Mouse (Mus musculus) kidney, postnatal 0 days (tissue): ENCODE data around the gene Gm3448. TPM values are rescaled to one million over a fixed set of nuclear protein-coding genes. Genes with fewer than 3 reads are reported as not detected.
"Not testable (repeated sequence)": the region's sequence is repeated elsewhere in the genome, so short reads cannot be mapped to it uniquely, and the experiment has no call there.

Source experiments
- ATAC-seq: fragments of 200-750 bp; cut with Nextera tagmentation; replicated peaks from 2 replicates; pipeline ENCODE4 v1.8.0; 2017; ENCODE audit warnings: low read depth, moderate number of reproducible peaks, moderate TSS enrichment, moderate library complexity; ENCODE audit not compliant: low FRiP score
- DNase-seq: peaks from one replicate; pipeline ENCODE4 v3.0.0-alpha.2; 2016; ENCODE audit warnings: low spot score
- H3K27ac ChIP-seq: fragments of 300-500 bp; sonication (generic); 2 replicates; pipeline ENCODE4 v1.5.1; 2014; ENCODE audit warnings: mild to moderate bottlenecking
- H3K27me3 ChIP-seq: fragments of 300-500 bp; sonication (generic); 2 replicates; pipeline ENCODE4 v1.6.1; 2014; ENCODE audit warnings: low read length, mixed read lengths; ENCODE audit not compliant: insufficient read depth
- H3K36me3 ChIP-seq: fragments of 300-500 bp; sonication (generic); 2 replicates; pipeline ENCODE4 v1.6.1; 2014; ENCODE audit warnings: low read length, mixed read lengths; ENCODE audit not compliant: insufficient read depth
- H3K4me1 ChIP-seq: fragments of 300-500 bp; sonication (generic); replicated peaks from 2 replicates; pipeline ENCODE4 v1.6.1; 2014; ENCODE audit warnings: antibody characterized with exemption, low read length, mixed read lengths; ENCODE audit not compliant: insufficient read depth
- H3K4me2 ChIP-seq: fragments of 300-500 bp; sonication (generic); 2 replicates; pipeline ENCODE4 v1.6.1; 2014; ENCODE audit warnings: mild to moderate bottlenecking, low read length, moderate library complexity, mixed read lengths
- H3K4me3 ChIP-seq: fragments of 300-500 bp; sonication (generic); replicated peaks from 2 replicates; pipeline ENCODE4 v1.5.1; 2014; ENCODE audit warnings: low read depth, low read length
- H3K9ac ChIP-seq: fragments of 300-500 bp; sonication (generic); 2 replicates; pipeline ENCODE4 v1.6.1; 2014; ENCODE audit warnings: low read depth, low read length
- H3K9me3 ChIP-seq: fragments of 300-500 bp; sonication (generic); replicated peaks from 2 replicates; pipeline ENCODE4 v1.6.1; 2016; ENCODE audit warnings: low read length, inconsistent platforms, mixed read lengths
- CTCF ChIP-seq: IDR thresholded peaks from 2 replicates; pipeline ENCODE4 v1.5.1; 2016; ENCODE audit warnings: antibody characterized with exemption, low read depth, mild to moderate bottlenecking, moderate library complexity
- WGBS: fragments of 180-500 bp; shearing (Covaris S2); extraction: QIAGEN DNeasy Blood & Tissue Kit; methylation state at CpG from one replicate; pipeline ENCODE4 v1.1.7; 2014; 5-methylcytosine and 5-hydroxymethylcytosine counted together
- polyA plus RNA-seq: library from polyadenylated mRNA; unstranded; fragments of >200 nt; fragmentation: Nextera tagmentation; extraction: Ambion mirVana; gene quantifications from 2 replicates; pipeline ENCODE4 v1.2.1, GENCODE M21; 2015

Gm3448 gene
- polyA plus RNA-seq, 1 experiment from 2014 or later = 4.0 TPM

DNA sequence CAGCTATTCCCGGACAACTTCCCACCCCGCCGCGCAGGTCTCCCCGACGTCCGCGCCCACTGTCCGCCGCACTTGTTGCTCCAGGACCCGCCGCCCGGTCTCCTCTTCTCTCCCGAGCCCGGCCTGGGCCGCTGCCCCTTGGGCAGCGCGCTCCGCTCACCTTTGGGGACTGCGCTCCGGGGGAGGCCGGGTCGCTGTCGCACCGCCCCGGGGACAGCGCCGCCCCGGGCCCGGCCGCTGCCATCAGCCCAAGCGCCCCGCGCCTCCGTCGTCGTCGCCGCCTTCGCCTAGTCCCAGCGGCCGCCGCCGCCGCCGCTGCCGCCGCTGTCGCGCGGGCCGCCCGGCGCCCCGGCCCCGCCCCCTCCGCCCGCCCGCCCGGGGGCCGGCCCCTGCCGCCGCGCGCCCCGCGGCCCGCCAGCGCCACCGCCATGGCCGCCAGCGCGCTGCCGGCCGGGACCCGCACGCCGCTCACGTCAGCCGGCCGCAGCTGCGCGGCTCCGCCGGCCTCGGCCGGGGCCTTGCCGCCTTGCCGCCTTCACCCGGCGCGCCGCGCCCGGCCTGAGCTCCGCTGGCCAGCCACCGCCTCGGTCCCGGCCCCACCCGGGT, 80.3 kb downstream of the Gm3448 start, which contains the start of gene Phf10:
Phf10 (minus strand) TSS at position 323 of the 606 bp plus-strand sequence.
- peak within 1 kb of the TSS; percentile 84 for H3K9ac ChIP-seq
- peak; percentile 77 for ATAC-seq
- peak within 1 kb of the TSS; percentile 84 for H3K27ac ChIP-seq

DNA sequence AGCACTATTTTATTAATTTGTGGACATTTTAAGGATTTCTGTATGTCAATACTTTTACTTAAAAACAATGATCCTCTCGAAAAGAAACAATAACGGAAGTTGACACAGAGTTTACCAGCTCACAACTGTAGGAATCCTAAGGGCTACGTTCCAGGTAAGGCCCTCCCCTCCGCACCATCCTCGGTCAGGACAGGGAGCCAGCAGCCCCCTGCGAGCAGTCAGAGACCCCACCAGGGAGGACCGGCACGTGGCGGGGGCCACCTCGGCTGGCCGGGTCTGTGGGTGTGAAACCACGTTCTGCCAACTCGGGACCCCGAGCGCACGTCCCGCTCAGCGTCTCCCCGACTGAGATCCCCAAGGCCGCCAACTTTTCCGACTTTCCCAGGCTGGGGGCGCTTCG, 80.8 kb downstream of the Gm3448 start:
- 0% methylated on average over 19 of the region's 23 CpGs for WGBS
- H3K36me3 ChIP-seq = 0 out of 2 replicates have a peak, but pooled peaks cover 2% of the 10 kb centered on the region
- H3K4me1 ChIP-seq = 0 out of 2 replicates have a peak, but pooled peaks cover 2% of the 10 kb centered on the region
- ATAC-seq (peak; percentile 14; the same call in 1 of the 2 replicates), DNase-seq (no peak)
- peak overlapping the region; percentile 84; the same call in 1 of the 2 replicates for H3K27ac ChIP-seq
- peak overlapping the region; percentile 84 for H3K9ac ChIP-seq
- TF ChIP-seq CTCF = no peak
- peak overlapping the region; percentile 61 for H3K4me3 ChIP-seq
- peak overlapping the region; percentile 98 for H3K4me2 ChIP-seq
- no peaks in the 10 kb centered on the region for H3K9me3 ChIP-seq
- no peaks in the 10 kb centered on the region for H3K27me3 ChIP-seq

More for the DNA sequence above, 80.3 kb downstream of the Gm3448 start, which contains the start of gene Phf10:
- Histone ChIP-seq H3K4me2 (peak within 1 kb of the TSS; percentile 98), H3K4me3 (peak within 1 kb of the TSS; percentile 61)
- H3K4me1 ChIP-seq, H3K27me3 ChIP-seq, H3K36me3 ChIP-seq, DNase-seq, H3K9me3 ChIP-seq: not testable (repeated sequence)
- WGBS = under 1% methylated on average over 47 of the region's 100 CpGs

DNA sequence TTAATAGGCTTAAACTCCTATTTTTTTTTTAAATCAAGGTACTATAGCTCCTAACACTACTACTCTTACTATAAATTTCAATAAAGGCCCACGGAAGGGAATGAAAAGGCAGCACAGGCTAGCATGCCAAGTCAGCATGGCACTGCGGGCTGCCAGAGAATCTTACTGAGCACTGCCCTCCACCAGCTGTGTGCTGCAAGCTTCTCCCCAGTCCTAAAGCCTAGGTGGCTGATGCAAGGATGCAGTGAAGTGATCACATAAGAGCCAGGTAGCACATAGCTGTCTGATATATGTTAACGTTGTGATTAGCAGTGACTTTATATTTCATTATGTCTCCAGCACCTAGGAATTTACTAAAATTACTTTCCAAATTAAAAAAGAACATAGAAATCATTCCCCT, 81.4 kb downstream of the Gm3448 start:
- H3K4me2 ChIP-seq = peak overlapping the region; percentile 98
- H3K27ac ChIP-seq = no peak overlapping the region
- no peaks in the 10 kb centered on the region for H3K27me3 ChIP-seq
- 0 out of 2 replicates have a peak, but pooled peaks cover 2% of the 10 kb centered on the region for H3K4me1 ChIP-seq
- 0 out of 2 replicates have a peak, but pooled peaks cover 2% of the 10 kb centered on the region for H3K36me3 ChIP-seq
- ATAC-seq (no peak), DNase-seq (no peak)
- H3K9me3 ChIP-seq = no peaks in the 10 kb centered on the region
- H3K4me3 ChIP-seq = peak overlapping the region; percentile 61; the same call in 1 of the 2 replicates
- H3K9ac ChIP-seq = peak overlapping the region; percentile 28; the same call in 1 of the 2 replicates
- TF ChIP-seq CTCF = no peak
- 19% methylated on average over 3 of the region's 3 CpGs for WGBS

DNA sequence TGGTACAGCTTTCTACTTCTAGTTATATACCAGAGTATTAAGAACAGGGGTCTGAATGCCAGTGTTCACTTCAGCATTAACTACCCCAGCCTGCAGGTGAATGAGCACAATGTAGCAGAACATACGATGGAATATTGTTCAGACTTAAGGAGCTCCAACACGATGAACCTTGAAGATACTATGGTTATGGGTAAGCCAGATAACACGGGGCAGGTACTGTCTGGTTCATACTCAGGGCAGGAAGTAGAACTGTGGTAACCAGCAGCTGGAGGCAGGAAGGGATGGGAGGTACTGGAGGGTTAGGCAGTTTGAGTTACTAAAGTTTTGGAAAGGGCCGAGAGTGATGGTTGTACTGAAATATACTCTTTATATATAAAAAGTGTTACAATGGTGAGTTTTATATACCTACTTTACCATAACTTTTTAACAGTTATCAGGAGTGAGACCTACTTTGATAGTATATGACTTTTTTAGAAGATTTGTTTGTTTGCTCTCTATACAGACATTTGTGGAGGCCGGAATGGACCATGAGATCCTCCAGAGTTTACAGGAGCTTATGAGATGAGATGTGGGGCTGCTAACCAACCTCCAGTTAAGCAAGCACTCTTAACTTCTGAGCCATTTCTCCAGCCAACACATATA, 82.5 kb downstream of the Gm3448 start:
- ATAC-seq = no peak
- no peak overlapping the region for H3K27ac ChIP-seq
- H3K4me2 ChIP-seq = no peak overlapping the region
- no peaks in the 10 kb centered on the region for H3K9me3 ChIP-seq
- WGBS = 87% methylated on average over 5 of the region's 5 CpGs
- H3K9ac ChIP-seq = no peak overlapping the region
- TF ChIP-seq CTCF = no peak
- H3K4me1 ChIP-seq = 0 out of 2 replicates have a peak, but pooled peaks cover 2% of the 10 kb centered on the region
- peaks cover 8% of the 10 kb centered on the region for H3K36me3 ChIP-seq
- DNase-seq = no peak
- no peak overlapping the region for H3K4me3 ChIP-seq
- H3K27me3 ChIP-seq = no peaks in the 10 kb centered on the region

DNA sequence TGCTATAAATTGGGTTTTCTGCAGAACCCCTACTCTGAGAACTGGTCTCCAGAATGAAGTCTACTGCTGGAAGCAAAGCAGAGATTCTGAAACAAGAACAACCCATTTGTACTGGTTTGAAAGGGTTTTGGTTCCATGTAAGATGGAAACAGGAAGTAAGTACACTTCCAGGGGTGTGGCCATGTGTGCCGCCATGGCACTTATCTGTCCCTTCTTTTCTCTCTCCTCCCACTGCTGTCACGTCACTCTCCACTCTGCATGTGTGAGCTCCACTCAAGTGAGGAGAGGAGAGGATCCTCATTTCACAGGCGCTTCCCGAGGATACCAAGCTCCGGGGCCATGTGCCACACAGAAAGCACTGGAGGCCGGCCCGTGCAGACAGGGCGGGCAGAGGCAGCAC, 87.9 kb downstream of the Gm3448 start:
- Histone ChIP-seq H3K9ac (no peak overlapping the region), H3K27me3 (no peaks in the 10 kb centered on the region), H3K4me3 (no peak overlapping the region), H3K4me2 (no peak overlapping the region), H3K4me1 (no peaks in the 10 kb centered on the region), H3K9me3 (no peaks in the 10 kb centered on the region), H3K27ac (no peak overlapping the region), H3K36me3 (peaks cover 33% of the 10 kb centered on the region)
- ATAC-seq (no peak), DNase-seq (no peak)
- TF ChIP-seq CTCF = no peak
- WGBS = 85% methylated on average over 8 of the region's 8 CpGs

DNA sequence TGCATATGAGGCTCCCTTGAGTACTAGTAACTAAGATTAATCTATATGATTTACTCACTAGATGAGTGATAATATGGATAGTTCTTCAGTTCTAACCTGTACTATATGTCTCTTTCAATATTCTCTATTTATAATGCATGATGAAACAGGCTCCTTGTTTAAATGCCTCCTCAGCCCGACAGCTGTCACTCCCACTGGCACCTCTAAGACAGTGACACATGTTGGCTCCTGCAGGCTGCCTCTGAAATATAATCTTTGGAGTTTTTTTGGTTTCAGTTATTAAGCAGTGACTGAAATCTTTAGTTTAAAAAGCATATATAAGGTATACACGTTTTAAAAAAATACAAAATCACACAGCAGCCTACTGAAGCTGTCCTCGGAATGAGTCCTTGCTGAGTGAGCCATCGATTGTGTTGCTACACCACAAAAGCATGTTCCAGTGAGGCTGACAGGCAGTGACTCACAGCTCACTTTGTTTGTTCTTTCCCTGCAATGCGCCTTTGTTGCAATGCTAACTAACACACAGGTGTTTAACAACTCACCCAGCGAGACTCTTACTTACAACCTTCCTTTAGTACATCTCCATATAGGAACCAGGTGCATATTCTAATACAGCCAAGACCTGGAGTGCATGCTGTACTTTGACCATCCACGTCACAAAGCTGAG, 92.0 kb downstream of the Gm3448 start:
- H3K9me3 ChIP-seq = no peaks in the 10 kb centered on the region
- no peaks in the 10 kb centered on the region for H3K4me1 ChIP-seq
- ATAC-seq = no peak
- H3K4me3 ChIP-seq = no peak overlapping the region
- H3K9ac ChIP-seq = no peak overlapping the region
- H3K4me2 ChIP-seq = no peak overlapping the region
- TF ChIP-seq CTCF = no peak
- H3K27ac ChIP-seq = no peak overlapping the region
- no peaks in the 10 kb centered on the region for H3K27me3 ChIP-seq
- H3K36me3 ChIP-seq = peaks cover 36% of the 10 kb centered on the region
- no peak for DNase-seq
- WGBS = 88% methylated on average over 7 of the region's 7 CpGs

Other genes with a start within 250 kb of the Gm3448 start
- 10.1 and 16.3 TPM in 2 replicates for gene Wdr27, start 98.4 kb downstream of the Gm3448 start, polyA plus RNA-seq
- 41.6 and 43.0 TPM in 2 replicates for gene 1600012H06Rik, start 98.4 kb downstream of the Gm3448 start, polyA plus RNA-seq
- 27.3 and 29.8 TPM in 2 replicates for gene Phf10, start 80.3 kb downstream of the Gm3448 start, polyA plus RNA-seq
- gene 9030025P20Rik, start 63.1 kb downstream of the Gm3448 start, polyA plus RNA-seq = 8.9 and 13.2 TPM in 2 replicates
- 1.5 and 1.8 TPM in 2 replicates for gene Gm3417, start 62.7 kb downstream of the Gm3448 start, polyA plus RNA-seq
- gene Gm3435, start 31.4 kb downstream of the Gm3448 start, polyA plus RNA-seq = 8.9 and 10.3 TPM in 2 replicates
- 53.6 and 60.1 TPM in 2 replicates for gene Ermard, start 329 bp downstream of the Gm3448 start, polyA plus RNA-seq
- not detected in 2 replicates for gene Tcte3, start within 50 bp of the Gm3448 start, polyA plus RNA-seq